Comparison of ENCODE assay signal across 20 mouse cellular contexts in genomic region chr2:67481051-67481450, GRCm38 (mm10). TPM values are rescaled to one million over a fixed set of nuclear protein-coding genes. Genes with fewer than 3 reads are reported as not detected.
"Had no signal": no experiment of that assay in that cellular context is flagged by ENCODE, and none has a peak within 500 bp of the region (broad histone marks: within the 10 kb centered on the region; RNA-seq: fewer than 3 reads in every experiment).

No protein-coding gene starts in this region.

- H3K27me3 ChIP-seq: limb, embryonic 12.5 days; midbrain, embryonic 15.5 days; neural tube, embryonic 13.5 days; stomach, embryonic 15.5 days had no signal

- ATAC-seq: midbrain, embryonic 15.5 days had no signal

- H3K4me3 ChIP-seq: limb, embryonic 12.5 days; midbrain, embryonic 10.5 days; midbrain, embryonic 15.5 days; neural tube, embryonic 13.5 days; stomach, embryonic 15.5 days had no signal

- H3K27ac ChIP-seq: kidney, postnatal 0 days; limb, embryonic 12.5 days; liver, embryonic 14.5 days; midbrain, embryonic 10.5 days; midbrain, embryonic 15.5 days; neural tube, embryonic 13.5 days; stomach, embryonic 15.5 days had no signal

- H3K4me2 ChIP-seq: limb, embryonic 12.5 days; midbrain, embryonic 15.5 days; neural tube, embryonic 13.5 days; stomach, embryonic 15.5 days had no signal

- H3K36me3 ChIP-seq: limb, embryonic 12.5 days; midbrain, embryonic 10.5 days; midbrain, embryonic 15.5 days; neural tube, embryonic 13.5 days; stomach, embryonic 15.5 days had no signal

- H3K9ac ChIP-seq: limb, embryonic 12.5 days; liver, embryonic 14.5 days; midbrain, embryonic 15.5 days; neural tube, embryonic 13.5 days; stomach, embryonic 15.5 days had no signal

- H3K9me3 ChIP-seq: limb, embryonic 12.5 days; midbrain, embryonic 10.5 days; midbrain, embryonic 15.5 days; neural tube, embryonic 13.5 days; stomach, embryonic 15.5 days had no signal

- H3K4me1 ChIP-seq: limb, embryonic 12.5 days; midbrain, embryonic 15.5 days; neural tube, embryonic 13.5 days; stomach, embryonic 15.5 days had no signal

- DNase-seq: kidney, postnatal 36 days; layer of hippocampus, adult 9-11 months; layer of hippocampus, postnatal 36 days; liver; lung, adult 18-20 months; right cerebral cortex, postnatal 4 days; thymus, postnatal 36 days had no signal

RNA-seq across cellular contexts. Expression of gene Xirp2, which starts 35.2 kb away (rescaled TPM):
- total RNA-seq: layer of hippocampus, adult 18-20 months; layer of hippocampus, postnatal 36 days; megakaryocyte progenitor cell, adult 5-6 weeks had no signal
- polyA plus RNA-seq: kidney, postnatal 0 days; limb, embryonic 12.5 days; liver, embryonic 14.5 days; midbrain, embryonic 10.5 days; midbrain, embryonic 15.5 days; neural tube, embryonic 13.5 days; spleen, adult 2 months; stomach, embryonic 15.5 days had no signal

RNA-seq across cellular contexts. Expression of gene Gm26727, which starts 48.1 kb away (rescaled TPM):
- total RNA-seq: layer of hippocampus, adult 18-20 months; layer of hippocampus, postnatal 36 days; left cerebral cortex, postnatal 36 days; megakaryocyte progenitor cell, adult 5-6 weeks had no signal
- polyA plus RNA-seq: kidney, postnatal 0 days; limb, embryonic 12.5 days; liver, embryonic 14.5 days; lung, embryonic 16.5 days; midbrain, embryonic 10.5 days; midbrain, embryonic 15.5 days; neural tube, embryonic 13.5 days; spleen, adult 2 months; stomach, embryonic 15.5 days; thymus, postnatal 0 days had no signal
